Mouse (Mus musculus): ENCODE measurements around the gene Atp6v0b. TPM values are rescaled to one million over a fixed set of nuclear protein-coding genes. Genes with fewer than 3 reads are reported as not detected.

The Atp6v0b gene
- total RNA-seq, 2 experiments from 2014 or later = 96.3 to 121 TPM

DNA sequence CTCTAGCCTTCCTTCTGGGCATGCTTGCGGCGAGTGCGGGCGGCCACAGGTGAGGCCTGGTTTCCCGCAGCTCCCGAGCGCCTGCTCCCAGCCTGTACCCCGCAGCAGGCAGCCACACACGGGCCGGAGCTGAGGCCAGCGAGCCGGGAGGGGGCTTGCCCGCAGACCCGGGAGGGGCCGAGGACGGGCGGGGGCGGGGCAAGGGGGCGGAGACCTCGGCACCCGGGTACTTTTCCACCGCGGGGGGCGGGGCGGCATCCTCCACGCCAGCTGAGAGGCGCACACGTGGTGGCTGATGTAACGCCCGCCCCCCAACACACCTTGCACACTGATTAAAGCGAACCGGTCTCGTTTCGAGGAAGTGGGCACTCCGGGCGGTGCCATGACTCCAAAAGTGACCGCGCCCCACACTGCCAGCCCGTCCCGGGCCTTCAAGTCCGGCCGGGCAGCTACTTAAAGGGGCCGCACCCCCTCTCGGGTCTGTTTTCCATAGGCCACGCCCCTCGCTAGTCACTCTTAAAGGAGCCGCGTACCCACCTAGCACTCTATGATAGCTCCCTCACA lies 50.8 kb downstream of the Atp6v0b start:
- DNase-seq = peak; percentile 92

DNA sequence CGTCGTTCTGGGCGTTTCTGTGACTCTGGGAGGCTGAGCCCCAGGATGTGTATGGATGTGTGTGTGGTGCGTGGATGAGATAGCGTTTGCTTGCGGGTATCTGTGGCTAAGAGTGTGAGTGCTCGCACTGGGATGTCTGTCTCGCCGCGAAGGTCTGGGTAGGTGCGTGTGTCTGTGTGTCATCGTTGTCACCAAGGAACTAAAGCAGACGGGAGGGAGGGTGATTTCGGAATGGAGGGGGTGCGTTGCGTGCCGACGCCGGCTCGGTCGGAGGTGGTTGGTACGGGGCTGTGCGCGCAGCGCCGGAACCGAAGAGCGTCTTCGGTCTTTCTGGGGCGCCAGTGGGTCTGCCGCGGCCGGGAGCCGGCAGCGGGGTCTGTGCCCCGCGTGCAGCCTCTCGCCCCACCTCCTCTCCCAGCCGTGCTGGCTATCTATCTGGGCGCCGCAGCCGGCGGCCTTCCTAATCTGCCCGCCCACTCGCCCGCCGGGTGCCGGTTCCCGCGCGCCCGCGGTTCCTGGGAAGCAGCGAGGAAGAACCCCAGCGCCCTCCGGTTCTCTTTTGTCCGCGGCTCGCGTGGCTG lies 51.5 kb downstream of the Atp6v0b start:
- DNase-seq = peak in 1 of 2 experiments; percentile 35

DNA sequence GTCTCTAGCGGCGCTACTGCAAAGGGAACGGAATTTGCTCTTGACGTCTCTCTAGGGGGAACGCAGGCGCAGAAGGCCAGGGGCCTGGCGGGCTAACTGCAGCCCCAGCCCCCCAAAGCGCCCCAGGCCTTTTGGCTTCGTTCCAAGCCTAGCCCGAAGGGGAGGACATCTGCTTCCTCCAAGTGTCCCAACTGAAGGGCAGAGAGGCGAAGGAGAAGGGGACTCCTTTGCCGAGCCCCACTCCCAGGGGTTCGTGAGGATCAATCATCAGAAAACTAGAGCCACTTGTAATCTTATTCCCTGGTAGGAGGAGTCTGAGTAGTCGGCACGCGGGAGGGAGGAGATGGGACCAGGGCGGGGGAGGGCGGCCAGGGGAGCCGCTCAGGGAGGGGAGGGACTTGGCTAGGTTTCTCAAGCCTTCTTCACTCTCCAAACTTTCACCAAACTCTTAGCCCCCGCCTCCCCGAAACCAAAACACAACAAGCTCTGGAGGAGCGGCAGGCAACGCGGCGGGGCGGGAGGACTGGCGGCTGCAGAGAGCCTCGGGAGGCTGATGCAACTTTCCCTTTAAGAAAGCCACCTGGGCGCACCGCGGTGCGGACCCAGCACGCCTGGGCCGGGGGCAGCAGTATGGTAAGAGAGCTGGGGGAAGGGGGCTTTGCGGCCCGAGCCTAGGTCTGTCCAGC lies 52.1 kb downstream of the Atp6v0b start:
- peak; percentile 80 to 86 for DNase-seq

DNA sequence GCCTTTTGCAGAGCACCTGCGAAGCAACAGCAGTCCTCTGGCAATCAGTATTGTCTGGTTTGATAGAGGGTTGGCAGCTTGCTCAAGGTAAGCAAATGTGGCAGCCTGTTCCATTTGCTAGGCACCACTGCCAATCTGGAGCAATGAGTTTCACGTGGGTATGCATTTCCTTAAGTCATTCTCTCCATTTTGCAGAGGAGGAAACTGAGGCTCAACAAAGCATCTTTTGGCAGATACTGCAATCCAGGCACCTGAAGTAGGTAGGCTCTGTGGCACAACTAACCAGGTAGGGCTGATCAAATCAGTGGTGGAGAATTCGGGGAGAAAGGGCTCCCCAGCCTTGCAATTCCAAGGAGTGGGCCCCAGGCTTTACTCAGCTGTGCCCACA lies 52.7 kb downstream of the Atp6v0b start, which contains the start of gene Slc6a9:
TSS of gene Slc6a9 (plus strand) at position 50 of the 388 bp plus-strand sequence.
- no peak for DNase-seq

Other genes with a start within 250 kb of the Atp6v0b start
- 10 to 100 TPM; 19.9 to 20.1 TPM for gene Dmap1, start 205.1 kb downstream of the Atp6v0b start, total RNA-seq (2021)
- not detected for gene Gm12845, start 162.9 kb downstream of the Atp6v0b start, total RNA-seq (2021)
- not detected for gene Klf17, start 121.7 kb downstream of the Atp6v0b start, total RNA-seq (2021)
- 1 to 10 TPM; 1.7 to 2.1 TPM for gene Slc6a9, start 52.8 kb downstream of the Atp6v0b start, total RNA-seq (2021)
- gene Ccdc24, start 14.8 kb downstream of the Atp6v0b start, total RNA-seq (2021) = under 1 TPM; 0.30 to 0.64 TPM
- 1 to 10 TPM; 4.0 to 4.4 TPM for gene B4galt2, start 3.8 kb downstream of the Atp6v0b start, total RNA-seq (2021)
- gene Dph2, start 4.7 kb upstream of the Atp6v0b start, total RNA-seq (2021) = 1 to 10 TPM; 3.8 TPM
- 10 to 100 TPM; 68.3 to 72.5 TPM for gene Ipo13, start 27.7 kb upstream of the Atp6v0b start, total RNA-seq (2021)
- gene Artn, start 42.4 kb upstream of the Atp6v0b start, total RNA-seq (2021) = under 1 TPM in 1 of 2 experiments, not detected in 1; 0.33 TPM
- gene St3gal3, start 247.6 kb upstream of the Atp6v0b start, total RNA-seq (2021) = 10 to 100 TPM; 55.9 to 57.6 TPM